Mouse (Mus musculus): ENCODE results near the gene Fam53b.

The Fam53b gene

GRCm38 (mm10) chr7:132810879-132811278 lies 2.8 kb downstream of the Fam53b start:
- DNase-seq, result peak; percentile 95

GRCm38 (mm10) chr7:132810368-132810767 lies 3.3 kb downstream of the Fam53b start:
- DNase-seq, result peak; percentile 71

DNA sequence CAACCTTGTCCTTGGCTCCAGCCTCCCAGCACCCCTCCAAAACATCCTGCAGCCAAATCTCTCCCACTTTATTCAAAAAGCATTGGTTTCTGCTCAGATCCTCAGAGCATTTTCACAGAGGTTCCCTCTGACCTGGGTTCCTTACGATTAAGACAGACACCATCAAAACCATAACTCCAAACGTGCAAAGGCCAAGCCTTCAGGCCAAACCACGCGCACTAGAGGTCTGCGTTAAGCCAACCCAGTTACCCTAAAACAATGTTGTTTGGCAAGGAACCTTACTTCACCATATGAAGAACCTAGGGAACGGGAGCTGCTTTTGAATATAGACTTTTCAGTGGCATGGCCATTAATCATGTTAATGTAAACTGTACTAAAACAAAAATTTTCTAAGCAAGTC lies 4.0 kb downstream of the Fam53b start:
- DNase-seq, result no peak

GRCm38 (mm10) chr7:132808841-132809682 lies 4.6 kb downstream of the Fam53b start:
- DNase-seq, result peak; percentile 60

DNA sequence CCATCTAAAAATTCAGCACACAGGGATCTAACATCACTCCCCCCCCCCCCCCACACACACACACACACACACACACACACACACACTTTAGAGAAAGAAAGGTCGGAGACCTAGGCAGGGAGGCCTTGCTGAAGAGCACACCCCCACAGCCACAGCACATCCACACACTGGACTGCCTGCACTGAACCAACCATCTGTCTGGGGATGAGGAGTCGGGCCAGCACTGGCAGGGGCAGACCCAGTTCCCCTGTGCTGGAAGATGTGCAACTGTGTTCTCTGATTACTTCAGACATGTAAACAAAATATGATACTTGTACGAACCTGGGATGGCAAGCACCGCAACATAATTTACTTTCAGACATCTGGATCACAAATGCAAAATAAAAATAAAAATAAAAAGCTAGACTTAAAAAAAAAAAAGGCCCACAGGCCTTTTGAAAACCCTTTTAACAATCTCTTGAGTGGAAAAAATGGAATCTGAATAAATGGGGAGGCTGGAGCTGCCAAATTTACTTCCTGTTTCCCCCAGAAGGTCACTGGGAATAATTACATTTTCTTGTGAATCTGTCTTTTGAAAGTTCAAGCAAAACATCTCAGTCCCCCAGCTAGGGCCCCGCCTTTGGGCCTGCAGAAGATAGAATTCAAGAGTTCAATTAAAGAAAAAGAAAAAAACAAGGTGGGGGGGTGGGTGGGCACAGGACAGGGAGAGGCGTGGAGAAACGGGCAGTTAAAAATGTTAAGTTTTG lies 5.5 kb downstream of the Fam53b start:
- DNase-seq, result peak; percentile 37

GRCm38 (mm10) chr7:132806926-132807857 lies 6.5 kb downstream of the Fam53b start:
- DNase-seq, result peak; percentile 67

GRCm38 (mm10) chr7:132806286-132806685 lies 7.4 kb downstream of the Fam53b start:
- peak; percentile 49 for DNase-seq

DNA sequence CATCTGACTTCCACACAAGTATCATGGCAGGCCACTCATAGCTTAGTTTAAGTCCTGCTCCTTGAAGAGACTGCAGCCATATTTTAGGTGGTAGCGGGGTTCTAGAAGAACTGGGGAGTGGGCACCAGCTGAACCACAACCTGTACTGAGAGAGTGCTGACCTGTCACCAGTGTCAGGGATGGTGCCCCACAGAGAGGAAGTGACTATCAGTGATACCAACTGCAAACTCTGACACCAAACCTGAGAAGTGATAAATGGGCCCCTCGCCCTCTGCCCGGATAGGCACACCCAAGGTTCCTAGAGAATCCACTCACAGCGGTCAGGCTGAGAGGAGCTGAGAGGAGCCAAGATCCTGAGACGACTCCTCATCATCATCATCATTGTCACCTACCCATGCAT lies 8.7 kb downstream of the Fam53b start:
- DNase-seq, result no peak

DNA sequence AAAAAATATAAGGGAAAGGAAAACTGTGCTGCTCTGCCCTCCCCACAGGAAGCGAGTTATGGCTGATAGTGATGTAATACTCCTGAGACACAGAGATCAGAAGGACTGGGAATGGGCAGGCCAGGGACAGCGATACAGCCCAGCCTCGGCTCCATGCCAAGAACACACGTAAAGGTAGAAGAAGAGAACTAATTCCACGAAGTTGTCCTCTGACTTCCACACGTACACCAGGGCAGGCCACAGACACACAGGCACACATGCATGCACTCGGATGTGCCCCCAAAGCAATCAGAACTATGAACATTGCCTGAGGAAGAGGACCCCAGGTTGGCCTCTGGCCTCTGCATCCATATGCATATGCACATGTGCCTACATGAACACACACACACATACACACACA lies 9.2 kb downstream of the Fam53b start:
- DNase-seq, result peak; percentile 51

DNA sequence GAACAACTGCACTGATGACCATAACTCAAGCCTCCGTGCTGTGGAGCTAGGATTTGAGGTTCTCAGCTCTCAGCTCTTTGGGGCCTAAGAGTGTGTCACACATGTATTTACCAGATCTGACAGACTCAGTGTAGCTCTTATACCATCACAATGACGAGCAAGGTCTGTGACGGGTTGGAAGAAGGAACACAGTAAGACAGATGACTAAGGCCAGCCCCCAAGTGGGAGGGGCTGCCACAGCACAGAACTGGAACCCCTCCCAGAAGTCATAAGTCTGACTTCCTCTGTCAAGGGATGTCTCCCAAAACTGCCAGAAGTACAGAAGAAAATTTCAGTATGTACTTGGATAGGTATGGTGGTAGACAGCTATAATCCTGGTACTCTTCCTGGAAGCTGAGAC lies 9.7 kb downstream of the Fam53b start:
- DNase-seq, result peak; percentile 63

DNA sequence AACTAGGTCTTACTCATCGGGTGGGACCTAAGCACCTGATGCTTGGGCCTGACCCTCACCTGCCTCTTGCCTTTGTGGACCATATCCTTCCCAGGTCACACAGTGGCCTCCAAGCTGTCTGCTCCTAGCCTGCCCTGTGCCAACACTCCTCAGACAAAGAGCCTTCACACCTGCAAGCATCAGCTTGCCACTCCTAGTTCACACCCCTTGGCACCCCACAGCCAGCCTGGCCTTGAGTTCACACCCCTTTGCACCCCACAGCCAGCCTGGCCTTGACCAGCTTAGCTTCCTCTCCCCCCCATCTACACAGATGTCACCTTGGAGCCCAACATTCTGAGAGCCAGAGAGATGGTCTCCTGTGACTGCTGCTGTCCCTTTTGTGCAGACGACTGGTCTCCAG lies 10.3 kb downstream of the Fam53b start:
- DNase-seq, result peak; percentile 10

DNA sequence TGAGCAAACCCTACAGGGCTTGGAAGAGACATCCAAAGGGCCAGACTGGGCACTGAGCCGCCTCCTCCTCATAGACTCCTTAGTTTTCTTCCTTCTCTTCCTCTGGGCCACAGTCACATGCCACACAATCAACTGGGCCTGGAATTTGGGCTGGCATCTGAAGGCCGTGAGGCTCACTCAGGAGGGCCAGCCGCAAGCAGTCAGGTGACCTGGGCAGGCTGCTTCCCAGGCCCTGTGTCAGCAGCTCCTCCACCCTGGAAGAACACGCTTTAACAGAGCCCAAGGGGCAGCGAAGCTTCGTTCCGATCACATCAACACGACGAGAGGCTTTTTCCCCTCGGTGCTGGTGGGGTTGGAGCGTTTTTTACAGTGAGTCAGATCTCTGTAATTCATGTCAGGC lies 11.0 kb downstream of the Fam53b start:
- DNase-seq, result peak; percentile 42

DNA sequence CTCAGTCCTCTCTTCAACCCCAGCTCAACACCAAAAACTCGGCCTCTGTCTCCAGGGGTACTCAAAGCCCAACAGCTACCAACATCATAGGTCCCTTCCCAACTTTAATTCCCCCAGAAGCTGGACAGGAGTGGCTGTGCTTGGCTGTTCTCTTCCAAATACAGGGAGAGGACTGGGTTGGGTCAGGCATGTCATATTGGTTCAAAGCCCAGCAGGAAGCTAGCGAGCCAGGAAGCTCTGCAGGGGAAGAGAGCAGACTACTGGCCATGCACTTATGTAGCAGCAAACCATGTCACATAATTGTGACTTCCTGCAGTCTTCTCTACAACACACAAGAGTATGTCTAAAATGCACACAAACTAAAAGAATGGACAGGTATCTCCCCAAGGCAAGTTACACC lies 11.6 kb downstream of the Fam53b start:
- peak; percentile 51 for DNase-seq

GRCm38 (mm10) chr7:132801509-132801908 lies 12.2 kb downstream of the Fam53b start:
- peak; percentile 11 for DNase-seq

DNA sequence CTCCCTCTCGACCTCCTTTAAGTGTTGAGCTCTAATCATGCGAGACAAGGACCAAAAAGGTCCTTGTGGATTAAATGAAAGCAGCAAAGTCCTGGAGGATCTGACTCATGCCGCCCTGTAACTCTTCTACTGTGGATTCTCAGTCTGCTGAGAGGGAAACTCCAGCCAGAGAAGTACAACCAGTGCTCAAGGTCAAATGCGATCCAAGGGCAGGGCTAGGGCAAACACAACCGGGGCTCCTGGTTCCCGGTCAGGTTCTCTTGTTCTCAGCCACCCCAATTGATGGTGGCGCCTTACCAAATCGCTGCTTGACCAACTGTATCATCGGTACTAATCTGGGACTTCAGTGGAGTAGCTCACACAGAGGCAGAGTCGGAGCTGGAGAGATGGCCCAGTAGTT lies 12.8 kb downstream of the Fam53b start:
- peak; percentile 49 for DNase-seq

DNA sequence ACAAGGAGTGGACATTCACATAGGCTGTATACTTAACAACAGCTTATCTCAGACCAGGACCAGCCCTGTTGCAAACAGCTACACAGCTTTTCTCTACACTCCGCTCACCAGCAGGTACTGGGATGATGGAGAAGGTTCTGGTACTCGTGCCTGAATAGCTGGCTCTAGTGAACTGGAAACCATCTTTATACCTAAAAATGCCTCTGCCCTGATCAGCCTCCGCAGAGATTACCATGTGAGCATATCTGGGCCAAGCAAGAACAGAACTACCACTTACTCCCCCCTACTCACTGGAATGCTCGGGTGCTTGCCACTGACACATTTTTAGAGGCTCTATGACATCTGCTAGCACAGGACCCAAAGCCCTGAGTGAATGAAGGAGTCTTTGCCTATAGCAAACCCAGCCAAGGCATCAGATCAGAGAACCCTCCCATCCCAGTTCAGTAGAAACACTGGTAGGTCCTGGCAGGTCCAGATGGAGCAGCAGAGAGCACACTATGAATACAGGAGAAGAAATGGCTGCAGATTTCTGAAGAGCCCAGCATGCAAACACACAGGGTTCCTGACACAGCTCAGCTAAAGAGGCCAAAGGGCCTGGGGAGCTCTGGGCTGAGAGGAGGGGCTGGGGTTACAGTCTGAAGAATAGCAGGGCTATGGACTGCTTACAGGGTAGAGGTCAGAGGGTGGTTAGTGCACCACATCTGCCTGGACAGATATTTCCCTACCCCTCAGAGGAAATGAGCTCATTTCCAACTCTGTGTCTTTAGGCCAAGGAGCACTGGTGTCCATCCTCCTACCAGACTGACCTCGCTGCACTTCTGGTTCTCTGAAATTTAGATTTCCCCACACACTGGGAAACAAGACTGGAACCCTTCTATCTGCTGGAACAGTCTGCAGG lies 14.3 kb downstream of the Fam53b start:
- peak; percentile 28 for DNase-seq

- no peak for DNase-seq
Measured at GRCm38 (mm10) chr7:132795141-132795540, 18.5 kb downstream of the Fam53b start.

- peak; percentile 65 for DNase-seq
Measured at GRCm38 (mm10) chr7:132793467-132793866, 20.2 kb downstream of the Fam53b start.

GRCm38 (mm10) chr7:132790447-132791219 lies 23.1 kb downstream of the Fam53b start:
- DNase-seq, result no peak

- no peak for DNase-seq
Measured at GRCm38 (mm10) chr7:132788826-132789225, 24.9 kb downstream of the Fam53b start.
